Mouse (Mus musculus) G1E (cell line): ENCODE data around the gene Mtg2. TPM values are rescaled to one million over a fixed set of nuclear protein-coding genes. Genes with fewer than 3 reads are reported as not detected.
A peak's percentile ranks its signal among the peaks of the same experiment; 100 is the strongest.

Experiments used
- ATAC-seq: 2 replicates; pipeline ENCODE4 v1.8.0; 2016; ENCODE audit warnings: mild to moderate bottlenecking; ENCODE audit not compliant: insufficient number of reproducible peaks, poor library complexity, low FRiP score, severe bottlenecking; ENCODE audit errors: extremely low read depth
- DNase-seq: peaks from one replicate; pipeline ENCODE4 v3.0.0; 2012; ENCODE audit warnings: low spot score
- H3K27me3 ChIP-seq: 2 replicates; pipeline ENCODE4 v1.6.1; 2012; ENCODE audit warnings: mild to moderate bottlenecking, low read length, inconsistent platforms; ENCODE audit not compliant: insufficient read depth
- H3K36me3 ChIP-seq: replicated peaks from 2 replicates; pipeline ENCODE3; 2012; ENCODE audit warnings: mild to moderate bottlenecking, inconsistent platforms
- H3K4me1 ChIP-seq: 2 replicates; pipeline ENCODE4 v1.6.1; 2012; ENCODE audit warnings: low read depth, low read length, inconsistent platforms, mixed read lengths; ENCODE audit not compliant: insufficient read depth
- H3K4me3 ChIP-seq: 2 replicates; pipeline ENCODE4 v1.5.1; 2012; ENCODE audit warnings: low read depth, mild to moderate bottlenecking, inconsistent platforms, low read length, moderate library complexity, mixed read lengths
- H3K9me3 ChIP-seq: replicated peaks from 2 replicates; pipeline ENCODE4 v1.6.1; 2012; ENCODE audit warnings: inconsistent platforms
- CTCF ChIP-seq: IDR thresholded peaks from 2 replicates; pipeline ENCODE4 v1.5.1; 2012; ENCODE audit warnings: low read depth, low read length, inconsistent platforms, mixed read lengths
- GATA1 ChIP-seq: IDR thresholded peaks from 2 replicates; pipeline ENCODE4 v1.6.1; 2012; ENCODE audit warnings: borderline replicate concordance, low read length, inconsistent platforms, mixed read lengths
- GATA2 ChIP-seq: IDR thresholded peaks from 2 replicates; pipeline ENCODE4 v1.6.1; 2012; ENCODE audit warnings: low read depth, low read length, inconsistent platforms, borderline replicate concordance
- POLR2AphosphoS5 ChIP-seq: IDR thresholded peaks from 2 replicates; pipeline ENCODE4 v1.6.1; 2012; ENCODE audit warnings: low read depth, low read length, inconsistent platforms; ENCODE audit not compliant: insufficient replicate concordance
- TAL1 ChIP-seq: conservative IDR thresholded peaks from 2 replicates; pipeline ENCODE4 v1.6.1; 2012; ENCODE audit warnings: low read depth, low read length, inconsistent platforms, mixed read lengths
- polyA plus RNA-seq: library from polyadenylated mRNA; stranded (reverse); fragments of >175 nt; gene quantifications from 2 replicates; pipeline ENCODE4 v1.2.3, GENCODE M21; 2012
- total RNA-seq, 2 experiments: library from RNA; stranded (forward) in 1 of 2; stranded (reverse) in 1 of 2; fragments of 200-1000 nt in 1 of 2; fragments of >200 nt in 1 of 2; fragmentation: Nextera tagmentation in 1 of 2; gene quantifications; 2 replicates each; pipeline ENCODE4 v1.2.3; 2014 to 2017

The Mtg2 gene
- total and polyA plus RNA-seq, 3 experiments: 12.3 to 21.7 (median 12.9) TPM

DNA sequence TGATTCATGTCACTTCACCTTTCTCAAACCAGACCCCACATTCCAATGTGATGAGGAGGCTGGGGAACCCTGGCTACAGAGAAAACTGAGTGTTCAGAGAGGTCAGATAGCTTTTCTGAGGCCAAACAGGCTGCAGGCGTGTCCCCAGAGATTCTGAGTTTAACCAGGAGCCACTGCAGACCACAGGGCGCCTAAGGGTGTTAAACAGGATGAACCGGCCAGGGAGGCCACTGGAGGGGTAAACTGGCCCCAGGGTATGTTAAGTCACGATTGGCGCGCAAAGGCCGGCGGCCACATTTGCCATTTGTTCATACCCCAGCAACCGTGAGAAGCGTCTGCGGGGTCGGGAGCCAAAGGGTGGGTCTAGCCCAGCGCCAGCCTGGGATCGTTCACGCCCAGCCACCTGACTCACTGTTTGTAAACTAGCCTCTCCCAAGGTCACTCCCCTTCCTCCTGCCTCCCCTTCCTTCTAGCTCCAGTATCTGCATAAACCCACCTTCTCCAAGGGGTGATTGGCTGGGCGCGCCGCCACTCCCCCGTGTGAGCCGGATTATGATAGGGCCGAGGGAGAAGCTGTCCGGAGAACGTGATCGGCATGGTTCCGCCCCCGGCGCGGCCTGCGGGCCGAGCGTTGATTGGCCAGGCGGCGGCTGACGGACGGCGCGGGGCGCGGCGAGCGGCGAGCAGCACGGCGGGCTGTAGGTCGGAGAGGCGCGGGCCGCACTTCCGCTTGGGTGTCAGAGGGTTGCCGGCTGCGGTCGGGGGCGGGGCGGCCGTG lies 48.5 kb downstream of the Mtg2 start, which contains the start of gene Osbpl2:
Gene Osbpl2, plus strand, starts transcription at position 646 of the 778 bp plus-strand sequence.
- ATAC-seq: peak; percentile 99
- Histone ChIP-seq H3K9me3 (no peaks in the 10 kb centered on the region), H3K36me3 (peaks cover 20% of the 10 kb centered on the region), H3K4me1 (peaks cover 51% of the 10 kb centered on the region), H3K27me3 (peaks cover 41% of the 10 kb centered on the region), H3K4me3 (peak within 1 kb of the TSS; percentile 90)
- peak; percentile 100 for DNase-seq
- TF ChIP-seq GATA1: no peak
- TF ChIP-seq CTCF: no peak
- TF ChIP-seq TAL1: no peak
- TF ChIP-seq POLR2AphosphoS5: no peak
- TF ChIP-seq GATA2: no peak

DNA sequence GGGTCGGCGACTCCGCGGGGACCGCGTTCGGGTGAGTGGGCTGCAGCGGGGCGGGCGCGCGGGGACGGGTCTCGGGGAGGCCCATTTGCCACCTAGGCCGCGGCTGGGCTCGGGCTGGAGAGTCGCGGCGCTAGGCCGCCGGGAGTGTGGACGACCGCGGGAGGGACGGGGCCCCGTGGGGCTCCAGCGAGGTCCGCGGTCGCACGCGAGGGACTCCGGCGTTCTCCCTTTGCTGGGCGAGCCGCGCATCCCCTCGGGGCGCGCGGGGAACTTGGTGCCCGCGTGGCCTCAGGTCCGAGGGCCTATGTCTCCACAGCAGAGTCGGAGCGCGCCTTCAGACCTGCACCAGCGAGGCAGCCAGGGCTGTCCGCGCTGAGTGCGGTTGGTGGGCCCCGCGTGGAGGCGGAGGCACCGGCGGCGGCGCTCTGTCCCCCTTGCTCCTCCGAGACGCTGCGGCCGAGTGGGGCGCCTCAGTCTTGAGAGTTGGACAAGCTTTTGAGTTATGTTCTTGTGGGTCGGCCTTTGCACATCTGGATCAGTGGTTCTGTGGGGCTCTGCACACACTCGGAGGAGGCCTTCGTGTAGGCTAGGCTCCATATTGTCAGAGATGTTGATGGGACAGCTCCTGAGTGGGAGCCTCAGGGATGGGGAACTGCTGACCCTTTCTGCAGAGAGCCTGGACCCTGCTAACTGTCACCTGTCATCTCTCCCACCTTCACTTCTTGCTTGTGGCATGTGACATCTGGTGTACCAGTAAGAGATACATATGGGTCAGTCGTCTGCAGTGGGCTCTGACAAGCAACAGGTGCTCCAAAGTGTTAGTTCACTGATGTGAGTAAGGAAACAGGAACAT lies 49.3 kb downstream of the Mtg2 start:
- Histone ChIP-seq H3K27me3 (peaks cover 33% of the 10 kb centered on the region), H3K4me3 (peak overlapping the region; percentile 90), H3K36me3 (peaks cover 25% of the 10 kb centered on the region), H3K4me1 (peaks cover 51% of the 10 kb centered on the region), H3K9me3 (no peaks in the 10 kb centered on the region)
- ATAC-seq (no peak), DNase-seq (peak; percentile 55)
- TF ChIP-seq TAL1 (no peak), CTCF (no peak), GATA2 (no peak), GATA1 (no peak), POLR2AphosphoS5 (no peak)

DNA sequence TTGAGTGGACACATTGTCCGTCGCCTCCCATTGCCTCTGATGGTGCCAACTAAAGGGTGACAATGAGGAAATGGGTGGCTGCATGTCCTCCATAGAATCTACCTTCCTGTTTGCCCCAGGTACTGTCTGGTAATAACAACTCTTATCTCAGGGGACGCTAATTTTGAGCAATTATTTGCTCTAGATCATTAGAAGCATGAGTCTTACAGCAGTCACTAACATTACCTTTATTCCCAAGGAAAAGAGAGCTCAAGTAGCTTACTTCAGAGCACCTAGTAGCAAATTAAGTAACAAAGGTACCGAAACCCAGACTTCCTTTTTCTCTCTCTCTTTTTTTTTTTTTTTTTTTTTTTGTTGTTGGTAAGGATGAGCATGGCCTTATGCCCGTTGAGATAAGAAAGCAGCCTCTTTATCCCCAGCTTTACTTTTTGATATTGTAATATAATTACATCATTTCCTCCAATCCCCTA lies 49.9 kb downstream of the Mtg2 start:
- H3K27me3 ChIP-seq: peaks cover 27% of the 10 kb centered on the region
- no peaks in the 10 kb centered on the region for H3K9me3 ChIP-seq
- peaks cover 30% of the 10 kb centered on the region for H3K36me3 ChIP-seq
- DNase-seq (peak; percentile 36), ATAC-seq (no peak)
- TF ChIP-seq POLR2AphosphoS5 (no peak), TAL1 (0 out of 2 replicates have a peak, but pooled peaks have one; percentile 19)
- peak overlapping the region; percentile 90 for H3K4me3 ChIP-seq
- H3K4me1 ChIP-seq: peaks cover 51% of the 10 kb centered on the region

DNA sequence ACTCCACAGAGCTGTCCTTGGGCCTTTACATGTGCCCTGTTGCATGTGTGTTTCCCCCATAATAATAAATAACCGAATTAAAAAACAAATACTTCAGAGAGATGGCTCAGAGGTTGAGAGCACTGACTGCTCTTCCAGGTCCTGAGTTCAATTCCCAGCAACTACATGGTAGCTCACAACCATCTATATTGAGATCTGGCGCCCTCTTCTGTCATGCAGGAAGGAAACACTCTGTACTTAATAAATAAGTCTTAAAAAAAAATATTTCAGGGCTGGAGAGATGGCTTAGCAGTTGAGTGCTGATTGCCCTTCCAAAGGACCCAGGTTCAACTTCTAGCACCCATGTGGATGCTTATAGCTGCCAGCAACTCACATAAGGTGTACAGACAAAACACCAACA lies 53.8 kb downstream of the Mtg2 start:
- ATAC-seq (no peak), DNase-seq (no peak)
- Histone ChIP-seq H3K9me3 (no peaks in the 10 kb centered on the region), H3K36me3 (peaks cover 55% of the 10 kb centered on the region), H3K4me3 (no peak overlapping the region), H3K4me1 (peaks cover 19% of the 10 kb centered on the region), H3K27me3 (no peaks in the 10 kb centered on the region)
- TF ChIP-seq POLR2AphosphoS5: no peak
- TF ChIP-seq GATA2: no peak
- no peak for TF ChIP-seq TAL1
- TF ChIP-seq GATA1: no peak
- no peak for TF ChIP-seq CTCF

DNA sequence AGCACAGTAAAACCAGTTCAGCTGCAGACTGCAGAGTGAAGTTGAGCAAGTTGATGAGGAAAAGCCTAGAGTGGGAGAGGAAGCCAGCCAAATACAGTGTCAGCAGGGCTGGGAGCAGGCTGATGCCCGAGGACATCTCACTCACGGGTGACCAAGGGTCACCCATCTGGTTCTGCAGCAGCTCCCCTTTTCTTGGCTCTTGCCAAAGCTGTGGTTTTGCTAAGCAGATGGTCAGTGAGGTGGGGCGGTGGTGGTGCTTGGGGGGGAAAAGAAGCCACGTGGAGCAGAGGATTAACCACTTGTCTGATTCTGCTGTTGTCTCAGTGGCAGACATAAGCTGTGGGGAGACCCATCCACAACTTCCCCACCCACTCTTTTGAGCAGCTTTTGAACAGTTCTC lies 55.8 kb downstream of the Mtg2 start:
- Histone ChIP-seq H3K36me3 (peaks cover 63% of the 10 kb centered on the region), H3K27me3 (no peaks in the 10 kb centered on the region), H3K4me1 (peaks cover 4% of the 10 kb centered on the region; the same call in 1 of the 2 replicates), H3K9me3 (no peaks in the 10 kb centered on the region), H3K4me3 (no peak overlapping the region)
- no peak for ATAC-seq
- peak; percentile 18 for DNase-seq
- TF ChIP-seq CTCF (no peak), GATA2 (no peak), TAL1 (no peak), POLR2AphosphoS5 (no peak), GATA1 (no peak)

DNA sequence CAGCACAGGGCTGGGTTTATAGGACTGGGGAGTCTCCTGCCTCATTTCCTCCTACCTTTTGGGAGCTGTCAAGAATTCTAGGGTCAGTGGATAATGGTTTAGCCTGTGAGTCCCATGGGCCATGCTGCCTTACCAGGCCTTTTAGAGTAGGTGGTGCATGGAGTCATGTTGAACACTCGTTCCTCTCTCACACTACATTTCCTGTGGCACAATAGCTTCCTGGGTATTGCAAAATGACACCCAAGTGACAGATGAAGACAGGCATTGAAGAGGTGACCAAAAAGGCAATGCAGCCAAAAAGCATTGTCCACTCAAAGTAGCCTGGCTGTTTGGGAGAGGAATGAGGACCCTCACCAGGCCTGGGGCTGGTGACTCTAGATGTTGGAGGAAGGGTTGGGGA lies 57.3 kb downstream of the Mtg2 start:
- ATAC-seq (no peak), DNase-seq (no peak)
- Histone ChIP-seq H3K36me3 (peaks cover 66% of the 10 kb centered on the region), H3K27me3 (no peaks in the 10 kb centered on the region), H3K9me3 (no peaks in the 10 kb centered on the region), H3K4me1 (peaks cover 4% of the 10 kb centered on the region; the same call in 1 of the 2 replicates), H3K4me3 (no peak overlapping the region)
- no peak for TF ChIP-seq TAL1
- TF ChIP-seq POLR2AphosphoS5: no peak
- TF ChIP-seq GATA2: no peak
- no peak for TF ChIP-seq GATA1
- TF ChIP-seq CTCF: no peak
